Comparison of ENCODE assay signal across 11 mouse cellular contexts in the genomic region with DNA sequence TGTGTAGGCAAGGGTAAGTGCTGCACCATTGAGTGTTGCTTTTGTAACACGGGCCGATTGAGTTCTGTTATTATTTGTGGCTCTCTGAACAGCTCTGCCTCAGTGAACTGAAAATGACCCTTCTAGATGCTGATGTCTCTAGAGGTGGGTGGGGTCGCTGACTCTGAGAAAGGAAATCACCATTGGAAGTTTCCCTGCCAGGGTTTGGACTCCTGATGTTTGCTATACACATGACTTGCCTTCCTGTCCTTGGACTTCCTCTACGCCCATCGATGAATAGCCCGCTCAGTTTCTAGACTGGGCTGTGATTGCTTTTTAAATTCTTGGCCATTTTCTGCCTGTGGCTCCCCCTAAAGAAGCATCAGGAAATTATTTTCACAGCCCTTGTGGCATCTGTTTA. TPM values are rescaled to one million over a fixed set of nuclear protein-coding genes. Genes with fewer than 3 reads are reported as not detected.
DNase-seq lines count a peak whose midpoint lies in the region; ATAC-seq lines count a peak whose summit lies in the region.
"Had no signal": no experiment of that assay in that cellular context is flagged by ENCODE, and none has a peak within 500 bp of the region (broad histone marks: within the 10 kb centered on the region; RNA-seq: fewer than 3 reads in every experiment).

No protein-coding gene starts in this region.

- H3K4me1 ChIP-seq in heart, embryonic 10.5 days: 0 out of 2 replicates have a peak, but pooled peaks cover 8% of the 10 kb centered on the region
- peaks cover 4% of the 10 kb centered on the region; the same call in 1 of the 2 replicates for H3K4me1 ChIP-seq in forebrain, embryonic 11.5 days (replicated peaks; ENCODE audit: control insufficient read depth, insufficient read depth, low read length)

- 76% methylated on average over 6 of the region's 6 CpGs for WGBS in heart, embryonic 10.5 days
- WGBS in forebrain, embryonic 11.5 days: 85% methylated on average over 6 of the region's 6 CpGs

- H3K36me3 ChIP-seq in heart, embryonic 10.5 days: no peaks in the 10 kb centered on the region
- no peaks in the 10 kb centered on the region for H3K36me3 ChIP-seq in forebrain, embryonic 11.5 days (ENCODE audit: control insufficient read depth, insufficient read depth, low read length)
- H3K36me3 ChIP-seq: neural tube, embryonic 12.5 days had no signal

- H3K9ac ChIP-seq in forebrain, embryonic 11.5 days (ENCODE audit: low read length): no peak overlapping the region
- H3K9ac ChIP-seq: neural tube, embryonic 12.5 days had no signal

- peak; percentile 98 for DNase-seq in heart, adult 11 months
- no peak for DNase-seq in heart, embryonic 10.5 days (ENCODE audit: low spot score)
- peak; percentile 85 for DNase-seq in ES-CJ7 (ENCODE audit: low read depth, low spot score)
- DNase-seq in heart, postnatal 4 days: peak; percentile 32
- peak; percentile 83 for DNase-seq in lung, postnatal 25 days (ENCODE audit: low spot score)
- no peak for DNase-seq in cerebellum, adult 11-12 months
- DNase-seq in embryo, embryonic 10 days (ENCODE audit: low spot score): no peak
- DNase-seq in forebrain, embryonic 11.5 days (ENCODE audit: low spot score): no peak

- H3K27ac ChIP-seq in heart, embryonic 10.5 days: no peak overlapping the region
- no peak overlapping the region for H3K27ac ChIP-seq in forebrain, embryonic 11.5 days (ENCODE audit: low read depth, low read length)
- H3K27ac ChIP-seq: neural tube, embryonic 12.5 days had no signal

- ATAC-seq in forebrain, embryonic 11.5 days (replicated peaks; ENCODE audit: low FRiP score): no peak

- H3K27me3 ChIP-seq in heart, embryonic 10.5 days (ENCODE audit: insufficient read depth, poor library complexity, severe bottlenecking): no peaks in the 10 kb centered on the region
- no peaks in the 10 kb centered on the region for H3K27me3 ChIP-seq in forebrain, embryonic 11.5 days (ENCODE audit: control insufficient read depth, insufficient read depth, low read length)
- H3K27me3 ChIP-seq: neural tube, embryonic 12.5 days had no signal

- H3K9me3 ChIP-seq in heart, embryonic 10.5 days: no peaks in the 10 kb centered on the region
- no peaks in the 10 kb centered on the region for H3K9me3 ChIP-seq in forebrain, embryonic 11.5 days (ENCODE audit: control insufficient read depth, low read length)
- H3K9me3 ChIP-seq: neural tube, embryonic 12.5 days had no signal

- no peak overlapping the region for H3K4me3 ChIP-seq in heart, embryonic 10.5 days
- H3K4me3 ChIP-seq in forebrain, embryonic 11.5 days (ENCODE audit: low read depth, low read length): no peak overlapping the region
- H3K4me3 ChIP-seq: neural tube, embryonic 12.5 days had no signal

- no peak overlapping the region for H3K4me2 ChIP-seq in forebrain, embryonic 11.5 days (ENCODE audit: low read depth, low read length, severe bottlenecking)
- H3K4me2 ChIP-seq: neural tube, embryonic 12.5 days had no signal

RNA-seq across cellular contexts. Expression of a gene that starts 23.5 kb away (rescaled TPM):
- 0.32 and 0.36 TPM in 2 replicates for polyA plus RNA-seq in heart, embryonic 10.5 days (2016; fragmentation: Nextera tagmentation; extraction: Ambion mirVana)
- total RNA-seq in heart, postnatal 4 days (2021): not detected
- 0.69 TPM in 1 of 2 replicates, not detected in the other for polyA plus RNA-seq in forebrain, embryonic 11.5 days (2014; fragmentation: Nextera tagmentation; extraction: Ambion mirVana)
- total RNA-seq: common myeloid progenitor, adult 5-6 weeks had no signal
- polyA plus RNA-seq: limb, embryonic 14.5 days had no signal

RNA-seq across cellular contexts. Expression of a gene that starts 37.7 kb away (rescaled TPM):
- 3.3 and 4.7 TPM in 2 replicates for polyA plus RNA-seq in heart, embryonic 10.5 days (2016; fragmentation: Nextera tagmentation; extraction: Ambion mirVana)
- 10 to 100 TPM; 20.8 to 22.6 TPM for total RNA-seq in heart, postnatal 4 days (2021)
- 3.0 and 3.8 TPM in 2 replicates for polyA plus RNA-seq in forebrain, embryonic 11.5 days (2014; fragmentation: Nextera tagmentation; extraction: Ambion mirVana)

RNA-seq across cellular contexts. Expression of a gene that starts 41.2 kb away (rescaled TPM):
- polyA plus RNA-seq in heart, embryonic 10.5 days (2016; fragmentation: Nextera tagmentation; extraction: Ambion mirVana): 1.3 and 1.6 TPM in 2 replicates
- 1 to 10 TPM; 9.1 to 9.7 TPM for total RNA-seq in heart, postnatal 4 days (2021)
- 0.51 and 0.81 TPM in 2 replicates for polyA plus RNA-seq in forebrain, embryonic 11.5 days (2014; fragmentation: Nextera tagmentation; extraction: Ambion mirVana)

Comparison
In these comparisons a context has a peak if more than half of its experiments do, and no peak if none do; other contexts are left out.
1. DNase-seq: peak in heart, adult 11 months (single experiment), ES-CJ7 (single experiment), heart, postnatal 4 days (single experiment) and lung, postnatal 25 days (single experiment); none in heart, embryonic 10.5 days (single experiment), cerebellum, adult 11-12 months (single experiment), embryo, embryonic 10 days (single experiment) and forebrain, embryonic 11.5 days (single experiment).